Mouse (Mus musculus) forebrain, embryonic 11.5 days (tissue): ENCODE results near the gene Olfr1357. TPM values are rescaled to one million over a fixed set of nuclear protein-coding genes. Genes with fewer than 3 reads are reported as not detected.
"Not testable (repeated sequence)": the region's sequence is repeated elsewhere in the genome, so short reads cannot be mapped to it uniquely, and the experiment has no call there.

Experiments
- ATAC-seq: fragments of 200-750 bp; cut with Nextera tagmentation; replicated peaks from 2 replicates; pipeline ENCODE4 v1.8.0; 2017; ENCODE audit warnings: moderate TSS enrichment; ENCODE audit not compliant: low FRiP score
- DNase-seq: peaks from one replicate; pipeline ENCODE4 v3.0.0-alpha.2; 2017; ENCODE audit warnings: low spot score
- H3K27ac ChIP-seq: fragments of 300-500 bp; sonication (generic); 2 replicates; pipeline ENCODE4 v1.5.1; 2014; ENCODE audit warnings: low read depth, low read length
- H3K27me3 ChIP-seq: fragments of 300-500 bp; sonication (generic); 2 replicates; pipeline ENCODE4 v1.6.1; 2014; ENCODE audit warnings: mild to moderate bottlenecking, low read length, mixed read lengths; ENCODE audit not compliant: control insufficient read depth, insufficient read depth
- H3K36me3 ChIP-seq: fragments of 300-500 bp; sonication (generic); 2 replicates; pipeline ENCODE4 v1.6.1; 2014; ENCODE audit warnings: mild to moderate bottlenecking, low read length, moderate library complexity, mixed read lengths; ENCODE audit not compliant: control insufficient read depth, insufficient read depth
- H3K4me1 ChIP-seq: fragments of 300-500 bp; sonication (generic); replicated peaks from 2 replicates; pipeline ENCODE4 v1.6.1; 2014; ENCODE audit warnings: low read length, mixed read lengths; ENCODE audit not compliant: control insufficient read depth, insufficient read depth
- H3K4me2 ChIP-seq: fragments of 300-500 bp; sonication (generic); 2 replicates; pipeline ENCODE4 v1.6.1; 2014; ENCODE audit warnings: low read depth, mild to moderate bottlenecking, low read length, moderate library complexity, mixed read lengths; ENCODE audit not compliant: severe bottlenecking
- H3K4me3 ChIP-seq: fragments of 300-500 bp; sonication (generic); 2 replicates; pipeline ENCODE4 v1.5.1; 2014; ENCODE audit warnings: low read depth, low read length
- H3K9ac ChIP-seq: fragments of 300-500 bp; sonication (generic); 2 replicates; pipeline ENCODE4 v1.6.1; 2014; ENCODE audit warnings: low read length
- H3K9me3 ChIP-seq: fragments of 300-500 bp; sonication (generic); 2 replicates; pipeline ENCODE4 v1.6.1; 2016; ENCODE audit warnings: low read length, mixed read lengths; ENCODE audit not compliant: control insufficient read depth
- WGBS: fragments of 180-500 bp; shearing (Covaris S2); extraction: QIAGEN DNeasy Blood & Tissue Kit; methylation state at CpG from one replicate; pipeline ENCODE4 v1.1.7; 2014; 5-methylcytosine and 5-hydroxymethylcytosine counted together
- polyA plus RNA-seq: library from polyadenylated mRNA; unstranded; fragments of >200 nt; fragmentation: Nextera tagmentation; extraction: Ambion mirVana; gene quantifications from 2 replicates; pipeline ENCODE4 v1.2.1, GENCODE M21; 2014

The Olfr1357 gene
- polyA plus RNA-seq, result not detected in 2 replicates

DNA sequence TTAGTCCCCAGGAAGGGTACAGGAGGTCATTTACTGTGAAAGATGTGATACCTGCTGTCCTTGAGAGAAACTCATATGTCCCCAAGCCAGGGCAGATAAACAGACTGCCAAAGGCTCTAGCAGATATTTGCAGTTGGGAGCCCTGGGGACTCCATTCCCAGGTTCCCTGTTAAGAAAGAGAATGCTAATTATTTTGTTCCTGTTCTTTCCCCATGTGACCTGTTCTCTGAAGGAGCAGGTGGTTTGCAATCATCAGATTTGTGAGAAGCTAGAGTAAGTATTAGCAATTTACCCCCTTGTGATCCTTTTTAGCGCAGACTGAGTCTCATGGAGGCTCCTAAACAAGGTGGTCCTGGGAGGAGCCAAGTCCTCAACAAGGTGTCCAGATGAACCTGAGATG lies at the start of gene Olfr1357:
Gene Olfr1357, minus strand, starts transcription at position 101 of the 400 bp plus-strand sequence.
- DNase-seq, result peak; percentile 16
- Histone ChIP-seq H3K9ac (no peak within 1 kb of the TSS), H3K4me2 (no peak within 1 kb of the TSS), H3K27me3 (no peaks in the 10 kb centered on the region), H3K4me1 (no peaks in the 10 kb centered on the region), H3K9me3 (no peaks in the 10 kb centered on the region), H3K36me3 (no peaks in the 10 kb centered on the region), H3K4me3 (no peak within 1 kb of the TSS), H3K27ac (no peak within 1 kb of the TSS)
- no peak for ATAC-seq
- 96% methylated on average over 1 of the region's 1 CpGs for WGBS

GRCm38 (mm10) chr10:78666696-78667095 lies 48.8 kb upstream of the Olfr1357 start:
- not testable (repeated sequence) for H3K36me3 ChIP-seq, H3K9me3 ChIP-seq, H3K4me2 ChIP-seq, H3K9ac ChIP-seq, H3K27me3 ChIP-seq, H3K4me1 ChIP-seq, H3K4me3 ChIP-seq, H3K27ac ChIP-seq, DNase-seq, ATAC-seq
- 96% methylated on average over 10 of the region's 10 CpGs for WGBS

GRCm38 (mm10) chr10:78664546-78664945 lies 46.7 kb upstream of the Olfr1357 start:
- DNase-seq, result no peak
- H3K4me1 ChIP-seq, result no peaks in the 10 kb centered on the region
- no peak overlapping the region for H3K27ac ChIP-seq
- no peak overlapping the region for H3K4me2 ChIP-seq
- ATAC-seq, result no peak
- 100% methylated on average over 1 of the region's 1 CpGs for WGBS
- no peak overlapping the region for H3K4me3 ChIP-seq
- no peaks in the 10 kb centered on the region for H3K9me3 ChIP-seq
- no peaks in the 10 kb centered on the region for H3K27me3 ChIP-seq
- no peak overlapping the region for H3K9ac ChIP-seq
- H3K36me3 ChIP-seq, result no peaks in the 10 kb centered on the region

- Histone ChIP-seq H3K9ac (no peak overlapping the region), H3K4me3 (no peak overlapping the region), H3K27ac (no peak overlapping the region), H3K4me1 (no peaks in the 10 kb centered on the region), H3K36me3 (no peaks in the 10 kb centered on the region), H3K27me3 (no peaks in the 10 kb centered on the region), H3K4me2 (no peak overlapping the region), H3K9me3 (no peaks in the 10 kb centered on the region)
- 84% methylated on average over 1 of the region's 1 CpGs for WGBS
- ATAC-seq (no peak), DNase-seq (no peak)
These were observed 43.3 kb upstream of the Olfr1357 start for GRCm38 (mm10) chr10:78661198-78661597.

DNA sequence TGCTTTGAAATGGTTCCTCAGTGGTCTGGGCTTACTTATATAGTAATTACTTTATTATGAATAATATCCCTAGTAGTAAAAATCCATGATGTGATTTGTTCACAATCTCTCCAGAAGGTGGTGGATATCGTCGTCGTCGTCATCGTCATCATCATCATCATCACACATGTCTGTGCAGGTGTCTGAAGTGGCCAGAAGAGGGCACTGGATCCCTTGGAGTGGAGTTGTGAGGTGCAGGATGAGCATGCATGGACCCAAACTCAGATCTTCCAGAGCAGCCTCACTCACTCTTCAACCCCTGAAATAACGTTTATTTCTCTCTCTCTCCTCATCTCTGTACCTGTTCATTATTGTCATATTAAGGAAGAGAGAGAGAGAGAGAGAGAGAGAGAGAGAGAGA lies 14.4 kb upstream of the Olfr1357 start:
- Histone ChIP-seq H3K27ac (no peak overlapping the region), H3K9ac (no peak overlapping the region), H3K27me3 (no peaks in the 10 kb centered on the region), H3K4me3 (no peak overlapping the region), H3K4me2 (no peak overlapping the region), H3K9me3 (no peaks in the 10 kb centered on the region), H3K4me1 (no peaks in the 10 kb centered on the region), H3K36me3 (no peaks in the 10 kb centered on the region)
- WGBS, result 15% methylated on average over 6 of the region's 6 CpGs
- ATAC-seq (peak; percentile 64; the same call in 1 of the 2 replicates), DNase-seq (peak; percentile 71)

DNA sequence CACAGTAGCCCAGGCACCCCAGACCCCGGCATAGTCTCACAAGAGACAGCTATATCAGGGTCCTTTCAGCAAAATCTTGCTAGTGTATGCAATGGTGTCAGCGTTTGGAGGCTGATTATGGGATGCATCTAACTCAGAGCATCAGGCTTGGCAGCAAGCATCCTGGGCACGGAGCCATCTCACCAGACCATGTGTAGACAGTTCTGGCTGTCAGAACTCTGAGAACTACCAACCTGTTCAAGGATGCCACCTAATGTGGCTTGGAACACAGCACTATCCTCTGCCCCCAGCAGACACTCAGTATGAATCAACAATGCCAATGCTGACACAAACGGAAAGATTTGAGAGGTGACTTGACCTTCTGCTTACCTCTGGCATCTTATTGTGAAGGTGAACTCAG lies 12.3 kb upstream of the Olfr1357 start:
- Histone ChIP-seq H3K4me3 (no peak overlapping the region), H3K36me3 (no peaks in the 10 kb centered on the region), H3K9me3 (no peaks in the 10 kb centered on the region), H3K4me1 (no peaks in the 10 kb centered on the region), H3K27me3 (no peaks in the 10 kb centered on the region), H3K27ac (no peak overlapping the region), H3K4me2 (no peak overlapping the region), H3K9ac (no peak overlapping the region)
- no peak for ATAC-seq
- 83% methylated on average over 4 of the region's 4 CpGs for WGBS
- DNase-seq, result no peak

DNA sequence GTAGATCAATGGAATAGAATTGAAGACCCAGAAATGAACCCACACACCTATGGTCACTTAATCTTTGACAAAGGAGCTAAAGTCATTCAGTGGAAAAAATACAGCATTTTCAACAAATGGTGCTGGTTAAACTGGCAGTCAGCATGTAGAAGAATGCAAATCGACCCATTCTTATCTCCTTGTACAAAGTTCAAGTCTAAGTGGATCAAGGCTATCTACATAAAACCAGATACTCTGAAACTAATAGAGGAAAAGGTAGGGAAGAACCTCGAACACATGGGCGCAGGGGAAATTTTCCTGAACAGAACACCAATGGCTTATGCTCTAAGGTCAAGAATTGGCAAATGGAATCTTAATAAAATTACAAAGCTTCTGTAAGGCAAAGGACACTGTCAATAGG lies 5.3 kb upstream of the Olfr1357 start:
- H3K9me3 ChIP-seq, H3K4me1 ChIP-seq, ATAC-seq, H3K27me3 ChIP-seq, H3K36me3 ChIP-seq, H3K9ac ChIP-seq, DNase-seq, H3K27ac ChIP-seq, H3K4me3 ChIP-seq, H3K4me2 ChIP-seq: not testable (repeated sequence)
- 80% methylated on average over 3 of the region's 3 CpGs for WGBS

- Histone ChIP-seq H3K36me3 (no peaks in the 10 kb centered on the region), H3K4me1 (no peaks in the 10 kb centered on the region), H3K9me3 (no peaks in the 10 kb centered on the region), H3K27ac (no peak overlapping the region), H3K4me2 (no peak overlapping the region), H3K4me3 (no peak overlapping the region), H3K9ac (no peak overlapping the region), H3K27me3 (no peaks in the 10 kb centered on the region)
- peak; percentile 19 for DNase-seq
- ATAC-seq, result no peak
- 77% methylated on average over 3 of the region's 3 CpGs for WGBS
These were observed 10.3 kb downstream of the Olfr1357 start for GRCm38 (mm10) chr10:78607602-78608001.

DNA sequence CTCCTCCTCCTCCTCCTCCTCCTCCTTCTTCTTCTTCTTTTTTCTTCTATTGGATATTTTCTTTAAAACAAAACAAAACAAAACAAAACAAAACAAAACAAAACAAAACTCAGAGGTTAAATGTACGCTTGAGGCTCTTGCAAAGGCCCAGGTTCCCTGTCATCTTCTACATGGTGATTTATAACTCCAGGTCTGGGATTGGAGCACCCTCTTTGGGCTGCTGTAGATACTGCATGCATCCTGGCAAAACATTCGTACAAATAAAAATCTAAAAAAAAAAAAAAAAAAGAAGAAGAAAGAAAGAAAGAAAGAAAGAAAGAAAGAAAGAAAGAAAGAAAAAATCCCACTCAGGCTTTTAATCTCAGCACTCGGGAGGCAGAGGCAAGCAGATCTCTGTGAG lies 12.8 kb downstream of the Olfr1357 start:
- WGBS, result 51% methylated on average over 3 of the region's 3 CpGs
- ATAC-seq (no peak), DNase-seq (peak; percentile 45)
- H3K9me3 ChIP-seq, result no peaks in the 10 kb centered on the region
- no peak overlapping the region for H3K27ac ChIP-seq
- H3K4me3 ChIP-seq, result no peak overlapping the region
- H3K4me2 ChIP-seq, result no peak overlapping the region
- no peaks in the 10 kb centered on the region for H3K36me3 ChIP-seq
- no peaks in the 10 kb centered on the region for H3K27me3 ChIP-seq
- no peak overlapping the region for H3K9ac ChIP-seq
- H3K4me1 ChIP-seq, result no peaks in the 10 kb centered on the region
